Mouse (Mus musculus): ENCODE measurements at regions not wholly inside any gene's neighbourhood (a gene's known extent, or its start where the extent isn't known, plus 50 kb on each side); places are given as distances from the start of the nearest gene placed in this dataset.

- TF ChIP-seq POLR2A (IDR thresholded peaks at IDR 0.05; ENCODE audit: control insufficient read depth, low read depth, low read length) (no peak), CTCF (IDR thresholded peaks at IDR 0.05; ENCODE audit: control insufficient read depth, insufficient read depth, insufficient replicate concordance, low read depth, low read length) (no peak)
These were observed 143.5 kb upstream of the Gpc5 start for GRCm38 (mm10) chr14:114948341-114949155.
